Mouse (Mus musculus) right cerebral cortex, postnatal 4 days (tissue): ENCODE measurements around the gene Gm11034.

Experiments
- DNase-seq: peaks from one replicate; pipeline ENCODE4 v3.0.0-alpha.2; 2022

The Gm11034 gene

DNA sequence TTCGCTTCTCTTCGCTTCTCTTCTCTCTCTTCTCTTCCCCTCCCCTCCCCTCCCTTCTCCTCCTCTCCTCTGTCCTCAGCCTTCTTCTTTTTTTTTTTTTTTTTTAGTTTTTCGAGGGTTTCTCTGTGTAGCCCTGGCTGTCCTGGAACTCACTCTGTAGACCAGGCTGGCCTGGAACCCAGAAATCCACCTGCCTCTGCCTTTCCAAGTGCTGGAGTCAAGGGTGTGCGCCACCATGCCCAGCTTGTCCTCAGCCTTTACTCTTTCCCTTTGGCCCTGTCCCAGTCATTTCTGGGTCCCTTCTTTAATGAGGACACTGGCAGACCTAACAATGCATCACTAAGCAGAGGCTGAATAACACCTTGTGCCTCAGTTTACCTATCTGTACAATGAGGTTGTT lies at the start of gene Gm11034:
Gene Gm11034 (minus strand): TSS at position 101 of the 400 bp plus-strand sequence.
- DNase-seq = no peak

GRCm38 (mm10) chr8:72262756-72263155 lies 49.3 kb upstream of the Gm11034 start:
- DNase-seq = no peak

DNA sequence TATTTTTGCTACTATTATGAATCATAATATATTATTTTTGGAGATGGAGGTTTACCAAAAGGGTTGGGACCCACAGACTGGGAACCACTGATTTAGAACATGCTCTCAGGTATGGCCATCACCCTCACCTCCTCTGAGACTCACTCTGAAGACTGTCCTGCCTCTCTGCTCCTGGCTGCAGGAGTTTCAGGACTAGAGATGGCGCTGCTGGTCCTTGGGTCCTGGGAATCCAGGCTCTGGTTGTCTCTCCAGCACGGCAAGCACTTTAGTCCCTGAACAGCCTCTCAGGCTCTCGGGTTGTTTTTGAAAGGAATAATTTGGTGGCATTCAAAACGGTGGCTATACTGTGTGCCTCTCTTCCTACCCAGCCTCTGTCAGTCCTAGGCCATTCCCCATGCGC lies 48.4 kb upstream of the Gm11034 start:
- no peak for DNase-seq

DNA sequence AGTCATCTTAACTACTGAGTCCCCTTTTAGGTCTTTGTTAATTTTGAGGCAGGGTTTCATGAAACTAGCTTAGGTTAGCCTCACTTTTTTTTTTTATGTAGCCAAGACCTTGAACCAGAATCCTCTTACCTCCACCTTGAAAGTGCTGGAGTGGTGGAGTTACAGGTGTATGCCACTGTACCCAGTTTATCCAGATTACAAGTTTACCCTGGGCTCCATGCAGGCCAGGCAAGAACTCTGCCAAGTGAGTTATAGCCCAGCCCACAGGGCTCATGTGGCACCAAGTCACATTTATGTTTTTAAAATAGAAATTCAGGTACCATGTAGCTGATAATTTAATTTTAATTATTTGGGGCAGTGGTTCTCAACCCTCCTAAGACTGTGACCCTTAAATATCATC lies 48.0 kb upstream of the Gm11034 start:
- DNase-seq = no peak

- no peak for DNase-seq
These were observed 47.6 kb upstream of the Gm11034 start for GRCm38 (mm10) chr8:72261019-72261418.

- no peak for DNase-seq
These were observed 47.1 kb upstream of the Gm11034 start for GRCm38 (mm10) chr8:72260585-72260984.

DNA sequence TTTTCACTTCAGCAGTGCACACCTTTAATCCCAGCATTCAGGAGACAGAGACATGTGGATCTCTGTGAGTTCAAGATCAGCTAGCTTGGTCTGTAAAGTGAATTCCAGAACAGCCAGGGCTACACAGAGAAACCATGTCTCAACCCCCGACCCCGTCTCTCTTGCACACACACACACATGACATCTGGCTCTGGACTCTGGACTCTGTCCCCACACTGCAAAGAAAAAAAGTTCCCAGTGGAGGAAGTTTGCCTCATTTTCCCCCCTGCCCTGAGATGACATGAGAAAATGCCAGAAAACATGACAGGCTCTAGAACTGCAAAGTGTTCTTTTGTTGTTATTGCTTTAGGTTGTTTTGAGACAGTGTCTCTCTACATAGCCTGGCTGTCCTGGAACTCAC lies 46.4 kb upstream of the Gm11034 start:
- DNase-seq = no peak

DNA sequence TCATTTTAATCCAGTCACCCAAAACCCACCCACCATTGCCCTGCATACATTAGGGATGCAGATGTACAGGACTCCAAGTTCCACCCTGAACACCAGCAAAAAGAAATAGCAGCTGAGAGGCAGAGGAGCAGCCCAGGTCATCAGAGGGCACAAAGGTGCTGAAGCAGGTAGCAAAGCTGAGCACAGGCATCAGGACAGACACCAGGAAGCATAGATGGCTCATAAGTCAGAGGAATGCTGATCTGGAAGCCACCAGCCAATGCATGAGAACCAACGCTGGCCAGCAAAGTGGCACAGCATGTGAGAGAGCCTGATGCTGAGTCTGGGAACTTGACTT lies 44.4 kb upstream of the Gm11034 start:
- DNase-seq = no peak

DNA sequence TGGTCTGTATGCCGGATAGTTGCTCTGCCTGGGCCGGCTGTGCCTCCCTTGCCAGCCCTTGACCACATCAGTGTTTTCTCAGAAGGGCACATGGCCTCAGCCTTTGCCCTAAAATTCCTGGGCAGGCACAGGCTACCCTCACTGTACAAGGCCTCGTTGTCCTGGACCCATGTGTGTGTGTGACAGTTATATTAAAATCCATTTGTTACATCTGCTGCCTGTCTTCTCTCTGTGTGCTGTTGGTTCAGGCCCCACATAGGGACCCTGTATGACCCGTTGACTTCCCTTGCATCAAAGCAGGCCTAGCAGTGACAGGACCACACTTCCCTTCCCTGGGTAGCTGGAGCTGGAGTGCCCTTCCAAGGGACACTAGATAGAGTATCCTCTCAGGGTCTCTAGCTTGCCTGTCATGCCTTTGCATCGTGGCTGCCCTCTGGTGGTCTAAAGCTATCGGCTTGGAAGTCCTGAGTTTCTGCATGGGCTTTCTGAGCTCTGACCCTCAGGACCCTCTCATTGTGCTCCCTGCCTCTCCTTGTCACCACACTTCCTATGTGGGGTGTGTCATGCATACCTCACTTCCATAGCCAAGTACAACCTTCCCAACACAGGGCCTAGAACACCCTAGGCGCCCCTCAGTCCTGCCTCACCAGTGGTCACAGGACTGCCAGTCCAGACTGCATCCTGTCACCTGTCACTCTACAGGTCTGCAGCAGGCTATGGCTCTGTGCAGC lies 43.9 kb upstream of the Gm11034 start:
- DNase-seq = peak; percentile 60

DNA sequence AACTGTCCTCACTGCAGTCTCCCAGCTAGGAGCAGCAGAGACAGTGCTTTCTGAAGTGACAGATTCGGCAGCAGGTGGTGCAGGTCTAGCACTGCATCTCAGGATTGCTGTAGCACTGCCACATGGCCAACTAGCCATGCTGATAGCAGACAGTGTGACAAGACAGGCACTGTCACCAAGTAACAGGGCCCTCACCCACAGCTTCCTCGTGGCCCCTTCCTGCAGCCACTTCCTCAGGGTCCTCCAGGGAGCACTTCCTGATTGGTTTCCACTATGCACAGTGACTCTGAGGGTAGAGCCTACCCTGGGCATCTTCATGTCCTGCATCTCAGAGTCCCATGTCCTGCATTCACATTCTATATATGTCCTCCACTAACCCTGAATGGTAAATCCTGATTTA lies 31.2 kb upstream of the Gm11034 start:
- DNase-seq = no peak

GRCm38 (mm10) chr8:72242226-72242625 lies 28.8 kb upstream of the Gm11034 start:
- DNase-seq = no peak

GRCm38 (mm10) chr8:72240951-72241350 lies 27.5 kb upstream of the Gm11034 start:
- peak; percentile 49 for DNase-seq

GRCm38 (mm10) chr8:72240403-72240763 lies 26.9 kb upstream of the Gm11034 start:
- no peak for DNase-seq

- peak; percentile 96 for DNase-seq
These were observed 26.3 kb upstream of the Gm11034 start, which contains the start of gene Ap1m1 for GRCm38 (mm10) chr8:72239499-72240402. Gene Ap1m1 (plus strand): TSS chr8:72240018.

GRCm38 (mm10) chr8:72222656-72223055 lies 9.2 kb upstream of the Gm11034 start:
- no peak for DNase-seq

DNA sequence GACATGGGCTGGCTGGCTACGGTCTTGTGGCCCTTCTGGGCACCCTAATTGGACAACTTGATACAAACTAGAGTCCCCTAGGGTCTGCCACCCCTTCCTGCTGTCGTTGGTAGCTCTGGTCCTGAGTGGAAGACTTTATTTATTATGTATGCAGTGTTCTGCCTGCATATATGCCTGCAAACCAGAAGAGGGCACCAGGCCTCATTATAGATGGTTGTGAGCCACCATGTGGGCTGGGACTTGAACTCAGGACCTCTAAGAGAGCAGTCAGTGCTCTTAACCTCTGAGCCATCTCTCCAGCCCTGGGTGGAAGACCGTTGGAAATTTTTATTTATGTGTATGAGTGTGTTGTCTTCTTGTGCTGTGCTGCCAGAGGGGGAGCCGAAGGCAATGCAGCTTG lies 7.3 kb upstream of the Gm11034 start:
- DNase-seq = no peak

DNA sequence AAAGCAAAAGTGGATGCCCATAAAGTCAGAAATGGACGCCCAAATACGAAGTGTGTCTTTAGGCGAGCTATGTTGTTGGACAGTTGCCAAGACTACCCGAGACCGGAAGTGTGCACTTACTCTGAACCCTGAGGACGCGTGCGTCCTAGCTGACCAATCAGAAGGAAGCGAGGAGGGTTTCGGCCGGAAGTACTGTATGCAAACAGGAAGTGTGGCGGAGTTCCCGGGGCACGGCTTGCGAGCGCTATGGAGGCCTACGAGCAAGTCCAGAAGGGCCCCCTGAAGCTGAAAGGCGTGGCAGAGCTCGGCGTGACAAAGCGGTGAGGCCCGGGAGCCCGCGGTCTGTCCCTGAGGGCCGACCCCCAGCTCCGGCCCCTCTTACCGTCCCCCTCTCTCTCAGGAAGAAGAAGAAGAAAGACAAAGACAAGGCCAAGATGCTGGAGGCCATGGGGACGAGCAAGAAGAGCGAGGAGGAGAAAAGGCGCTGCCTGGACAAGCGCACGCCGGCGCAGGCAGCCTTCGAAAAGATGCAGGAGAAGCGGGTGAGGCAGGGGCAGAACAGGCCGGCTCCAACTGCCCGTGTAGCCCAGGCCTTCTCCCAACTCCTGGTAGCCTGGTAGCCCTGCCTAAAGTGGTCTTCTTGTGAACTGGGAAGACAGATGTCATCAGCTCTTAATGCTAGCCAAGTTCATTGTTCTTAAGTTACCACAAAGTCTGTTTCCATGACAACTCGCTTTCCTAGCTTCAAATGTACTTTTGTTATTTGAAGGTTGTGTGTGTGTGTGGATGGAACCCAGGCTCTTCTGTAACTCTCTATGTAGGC lies 6.3 kb upstream of the Gm11034 start, which contains the start of gene Fam32a:
Gene Fam32a (plus strand): TSS at position 190 of the 823 bp plus-strand sequence.
- peak; percentile 78 for DNase-seq

DNA sequence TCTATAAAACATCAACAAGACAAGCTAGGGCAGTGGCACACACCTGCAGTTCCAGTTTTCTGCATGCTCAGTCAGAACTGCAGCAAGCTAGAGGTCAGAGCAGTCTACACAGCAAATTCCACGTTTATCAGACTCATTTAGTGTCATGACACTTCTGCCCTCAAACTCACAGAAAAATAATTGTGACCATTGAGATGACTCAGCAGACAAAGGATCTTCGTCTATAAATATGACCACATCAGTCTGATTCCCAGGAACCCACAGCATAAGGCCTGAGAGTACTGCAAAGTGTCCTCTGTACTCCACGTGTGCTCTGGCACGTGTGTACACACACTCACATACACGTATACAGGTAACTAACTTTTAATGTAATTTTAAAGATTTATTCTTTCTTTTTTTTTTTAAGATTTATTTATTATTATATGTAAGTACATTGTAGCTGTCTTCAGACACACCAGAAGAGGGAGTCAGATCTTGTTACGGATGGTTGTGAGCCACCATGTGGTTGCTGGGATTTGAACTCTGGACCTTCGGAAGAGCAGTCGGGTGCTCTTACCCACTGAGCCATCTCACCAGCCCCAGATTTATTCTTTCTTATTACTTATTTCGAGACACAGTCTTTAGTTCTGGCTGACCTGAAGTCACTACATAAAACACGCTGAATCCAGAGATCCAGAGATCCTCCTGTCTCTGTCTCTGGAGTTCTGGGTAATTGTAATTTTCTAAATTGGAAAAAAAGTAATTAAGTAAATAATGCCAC lies 5.5 kb upstream of the Gm11034 start:
- no peak for DNase-seq

DNA sequence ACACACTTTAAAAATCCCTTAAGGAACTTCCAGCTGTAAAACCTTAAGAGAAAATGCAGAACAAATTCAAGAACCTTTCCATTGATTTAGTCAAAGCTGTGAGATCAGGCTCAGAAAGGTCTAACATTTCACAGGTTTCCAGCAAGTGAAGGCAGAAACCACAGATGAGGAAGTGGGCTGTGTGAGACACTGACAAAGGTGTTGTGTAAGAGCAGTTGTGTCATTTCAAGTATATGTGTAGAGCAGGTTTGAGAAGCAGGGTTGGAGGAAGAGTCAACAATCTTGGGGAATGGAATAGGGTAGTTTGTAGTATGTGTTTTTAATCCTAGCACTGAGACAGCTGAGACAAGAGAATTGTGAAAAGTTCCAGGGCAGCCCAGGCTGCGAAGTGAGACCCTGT lies 2.4 kb upstream of the Gm11034 start:
- no peak for DNase-seq

GRCm38 (mm10) chr8:72215060-72215459 lies 1.6 kb upstream of the Gm11034 start:
- DNase-seq = no peak

DNA sequence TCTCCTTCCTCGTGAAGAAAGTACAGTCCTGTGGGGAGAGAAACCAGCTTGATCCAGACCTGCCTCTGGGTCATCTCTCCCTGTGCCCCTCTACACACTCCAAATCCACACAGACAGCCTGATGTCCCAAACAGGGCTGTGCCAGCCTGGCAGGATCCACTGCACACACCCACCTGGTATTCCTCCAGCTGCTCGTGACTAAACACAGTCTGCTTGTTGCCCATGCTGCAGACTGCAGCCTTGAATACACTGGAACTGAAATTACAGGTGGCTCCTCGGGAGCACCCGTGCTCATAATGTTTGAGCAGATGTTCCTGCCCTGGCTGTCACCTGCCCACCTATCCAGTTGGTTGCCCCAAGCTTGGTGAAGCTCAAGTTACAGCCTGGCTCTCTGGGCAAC lies 685 bp downstream of the Gm11034 start, which contains the start of gene Cib3:
Gene Cib3 (minus strand): TSS at position 87 of the 400 bp plus-strand sequence.
- DNase-seq = no peak

DNA sequence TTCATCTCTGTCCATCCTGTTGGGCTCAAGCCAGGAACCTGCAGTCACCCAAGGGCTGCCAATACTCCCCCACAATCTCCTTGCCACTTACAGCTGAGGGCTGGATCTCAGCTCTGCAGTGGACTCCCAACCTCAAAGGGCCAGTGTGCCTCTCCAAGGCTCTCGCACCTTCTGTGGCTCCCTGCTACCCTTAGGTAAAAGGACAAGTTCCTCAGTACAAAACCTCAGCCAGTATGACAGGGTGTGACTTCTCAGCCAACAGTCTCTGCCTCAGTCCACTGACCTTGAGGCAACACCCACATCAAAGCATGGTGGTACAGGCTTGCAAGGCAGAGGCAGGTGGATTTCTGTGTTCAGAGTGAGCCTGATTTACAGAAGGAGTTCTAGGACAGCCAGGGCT lies 1.6 kb downstream of the Gm11034 start:
- DNase-seq = no peak
